Mouse (Mus musculus): Measurements from ENCODE around the gene Gm21943.
"Not testable (repeated sequence)": the region's sequence is repeated elsewhere in the genome, so short reads cannot be mapped to it uniquely, and the experiment has no call there.

The Gm21943 gene

GRCm38 (mm10) chrY:57533644-57534043 lies at the start of gene Gm21943:
Gene Gm21943, minus strand, starts transcription at chrY:57533744.
- not testable (repeated sequence) for DNase-seq (ENCODE audit: low read depth, low spot score)

All from R1 (cell line).